Mouse (Mus musculus) small intestine, adult 2 months (tissue): ENCODE measurements at regions not wholly inside any gene's neighbourhood (a gene's known extent, or its start where the extent isn't known, plus 50 kb on each side); places are given as distances from the start of the nearest gene placed in this dataset.
"Not testable (repeated sequence)": the region's sequence is repeated elsewhere in the genome, so short reads cannot be mapped to it uniquely, and the experiment has no call there.

Experiments
- H3K27ac ChIP-seq: fragments of 200-500 bp; 2 replicates; pipeline ENCODE4 v1.5.1; 2012; ENCODE audit warnings: low read depth, low read length, control low read depth, inconsistent platforms; ENCODE audit not compliant: insufficient read depth
- H3K27me3 ChIP-seq: fragments of 200-500 bp; 2 replicates; pipeline ENCODE4 v1.6.1; 2012; ENCODE audit warnings: mild to moderate bottlenecking, moderate library complexity, low read length, inconsistent platforms; ENCODE audit not compliant: control insufficient read depth, insufficient read depth
- H3K36me3 ChIP-seq: fragments of 200-500 bp; 2 replicates; pipeline ENCODE4 v1.6.1; 2012; ENCODE audit warnings: mild to moderate bottlenecking, low read length, control low read depth, inconsistent platforms; ENCODE audit not compliant: control insufficient read depth, insufficient read depth
- H3K4me1 ChIP-seq: fragments of 200-500 bp; 2 replicates; pipeline ENCODE4 v1.6.1; 2012; ENCODE audit warnings: low read length, inconsistent platforms, mixed read lengths; ENCODE audit not compliant: control insufficient read depth, insufficient read depth, insufficient read length
- H3K4me3 ChIP-seq: fragments of 200-500 bp; 2 replicates; pipeline ENCODE4 v1.5.1; 2012; ENCODE audit warnings: low read depth, mild to moderate bottlenecking, control low read depth, inconsistent platforms, low read length, moderate library complexity
- CTCF ChIP-seq: fragments of 200-500 bp; IDR thresholded peaks from 2 replicates; pipeline ENCODE4 v1.5.1; 2012; ENCODE audit warnings: low read depth, mild to moderate bottlenecking, control low read depth, inconsistent platforms, low read length, moderate library complexity, mixed read lengths; ENCODE audit not compliant: insufficient replicate concordance, insufficient read length; ENCODE audit errors: extremely low read depth
- POLR2A ChIP-seq: fragments of 200-500 bp; IDR thresholded peaks from 2 replicates; pipeline ENCODE4 v1.6.1; 2012; ENCODE audit warnings: low read depth, mild to moderate bottlenecking, control low read depth, inconsistent platforms, low read length, moderate library complexity
- WGBS: fragments of 180-500 bp; shearing (Covaris S2); methylation state at CpG from one replicate; pipeline ENCODE4 v1.1.7; 2018; 5-methylcytosine and 5-hydroxymethylcytosine counted together

- Histone ChIP-seq H3K27me3 (no peaks in the 10 kb centered on the region), H3K4me1 (no peaks in the 10 kb centered on the region), H3K36me3 (no peaks in the 10 kb centered on the region), H3K4me3 (no peak overlapping the region), H3K27ac (no peak overlapping the region)
- WGBS: 36% methylated on average over 13 of the region's 13 CpGs
- TF ChIP-seq POLR2A: no peak
- TF ChIP-seq CTCF: no peak
These were observed 330.3 kb upstream of the Irx2 start for GRCm38 (mm10) chr13:72298264-72298870.

- no peaks in the 10 kb centered on the region for H3K4me1 ChIP-seq
- H3K4me3 ChIP-seq: no peak overlapping the region
- H3K36me3 ChIP-seq: no peaks in the 10 kb centered on the region
- no peak overlapping the region for H3K27ac ChIP-seq
- TF ChIP-seq POLR2A (no peak), CTCF (no peak)
- 44% methylated on average over 3 of the region's 3 CpGs for WGBS
- no peaks in the 10 kb centered on the region for H3K27me3 ChIP-seq
These were observed 329.0 kb upstream of the Irx2 start for GRCm38 (mm10) chr13:72299660-72300059.

- Histone ChIP-seq H3K27me3 (no peaks in the 10 kb centered on the region), H3K4me3 (no peak overlapping the region)
- 19% methylated on average over 7 of the region's 7 CpGs for WGBS
These were observed 327.5 kb upstream of the Irx2 start for GRCm38 (mm10) chr13:72301114-72301513.

GRCm38 (mm10) chr13:72301841-72302240 lies 326.8 kb upstream of the Irx2 start:
- no peak for TF ChIP-seq CTCF
- no peak for TF ChIP-seq POLR2A
- H3K36me3 ChIP-seq: no peaks in the 10 kb centered on the region
- H3K27me3 ChIP-seq: no peaks in the 10 kb centered on the region
- no peaks in the 10 kb centered on the region for H3K4me1 ChIP-seq
- H3K27ac ChIP-seq: no peak overlapping the region
- no peak overlapping the region for H3K4me3 ChIP-seq
- WGBS: 43% methylated on average over 15 of the region's 15 CpGs

More at GRCm38 (mm10) chr13:72301114-72301513, 327.5 kb upstream of the Irx2 start:
- no peaks in the 10 kb centered on the region for H3K4me1 ChIP-seq
- H3K27ac ChIP-seq: no peak overlapping the region
- no peaks in the 10 kb centered on the region for H3K36me3 ChIP-seq
- no peak for TF ChIP-seq POLR2A
- TF ChIP-seq CTCF: no peak

- Histone ChIP-seq H3K27me3 (no peaks in the 10 kb centered on the region), H3K4me3 (no peak overlapping the region), H3K4me1 (no peaks in the 10 kb centered on the region), H3K36me3 (no peaks in the 10 kb centered on the region), H3K27ac (no peak overlapping the region)
- WGBS: 77% methylated on average over 19 of the region's 19 CpGs
- TF ChIP-seq POLR2A: no peak
- no peak for TF ChIP-seq CTCF
These were observed 326.0 kb upstream of the Irx2 start for GRCm38 (mm10) chr13:72302436-72303125.

GRCm38 (mm10) chr13:72303126-72303760 lies 325.4 kb upstream of the Irx2 start:
- TF ChIP-seq POLR2A (no peak), CTCF (no peak)

GRCm38 (mm10) chr13:72324041-72324690 lies 304.5 kb upstream of the Irx2 start:
- Histone ChIP-seq H3K4me3 (no peak overlapping the region), H3K27me3 (no peaks in the 10 kb centered on the region), H3K4me1 (no peaks in the 10 kb centered on the region), H3K27ac (no peak overlapping the region), H3K36me3 (no peaks in the 10 kb centered on the region)
- 44% methylated on average over 10 of the region's 10 CpGs for WGBS
- TF ChIP-seq POLR2A: no peak
- TF ChIP-seq CTCF: no peak

More at GRCm38 (mm10) chr13:72303126-72303760, 325.4 kb upstream of the Irx2 start:
- no peak overlapping the region for H3K4me3 ChIP-seq
- no peaks in the 10 kb centered on the region for H3K27me3 ChIP-seq
- no peaks in the 10 kb centered on the region for H3K36me3 ChIP-seq
- no peak overlapping the region for H3K27ac ChIP-seq
- H3K4me1 ChIP-seq: no peaks in the 10 kb centered on the region
- WGBS: 70% methylated on average over 15 of the region's 15 CpGs

GRCm38 (mm10) chr13:72326201-72326600 lies 302.4 kb upstream of the Irx2 start:
- not testable (repeated sequence) for H3K36me3 ChIP-seq, H3K4me3 ChIP-seq, H3K4me1 ChIP-seq, H3K27ac ChIP-seq, H3K27me3 ChIP-seq
- WGBS: 83% methylated on average over 1 of the region's 1 CpGs
